Mouse (Mus musculus): ENCODE results near the gene Trf.

DNA sequence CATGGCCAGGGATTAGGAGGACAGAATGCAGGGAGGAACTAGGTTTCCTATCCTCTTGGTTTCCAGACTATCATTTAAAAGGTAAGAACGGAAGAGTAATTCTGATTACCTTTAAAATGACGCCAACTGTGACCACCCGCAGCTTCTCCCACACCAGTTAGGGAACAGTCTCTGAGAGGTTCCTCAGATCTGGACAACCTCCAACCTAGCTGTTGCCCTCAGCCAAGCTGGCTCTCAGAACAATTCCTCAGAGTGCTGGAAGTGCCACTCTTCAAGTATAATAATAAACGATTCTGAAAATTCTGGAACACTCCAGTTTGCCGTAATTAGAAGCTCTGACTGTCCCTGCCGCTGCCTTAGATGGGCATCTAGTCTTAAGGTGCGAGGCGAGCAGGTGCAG lies 44.3 kb downstream of the Trf start:
- no peak for TF ChIP-seq ZKSCAN1 (IDR thresholded peaks at IDR 0.05; ENCODE audit: borderline replicate concordance, low read depth, low read length)
- no peak for TF ChIP-seq ZMIZ1 (IDR thresholded peaks at IDR 0.05; ENCODE audit: low read depth, low read length)
- no peak for TF ChIP-seq CTCF (conservative IDR thresholded peaks at IDR 0.05 in 1 of 2, IDR thresholded peaks at IDR 0.05 in 1 of 2; ENCODE audit: low read depth in 2 of 2, low read length in 2 of 2)

Measured in CH12.LX (cell line).